Mouse (Mus musculus): ENCODE results near the gene Enpp1. TPM values are rescaled to one million over a fixed set of nuclear protein-coding genes. Genes with fewer than 3 reads are reported as not detected.

Enpp1 gene
- polyA plus RNA-seq, 1 experiment, result 2.4 TPM

DNA sequence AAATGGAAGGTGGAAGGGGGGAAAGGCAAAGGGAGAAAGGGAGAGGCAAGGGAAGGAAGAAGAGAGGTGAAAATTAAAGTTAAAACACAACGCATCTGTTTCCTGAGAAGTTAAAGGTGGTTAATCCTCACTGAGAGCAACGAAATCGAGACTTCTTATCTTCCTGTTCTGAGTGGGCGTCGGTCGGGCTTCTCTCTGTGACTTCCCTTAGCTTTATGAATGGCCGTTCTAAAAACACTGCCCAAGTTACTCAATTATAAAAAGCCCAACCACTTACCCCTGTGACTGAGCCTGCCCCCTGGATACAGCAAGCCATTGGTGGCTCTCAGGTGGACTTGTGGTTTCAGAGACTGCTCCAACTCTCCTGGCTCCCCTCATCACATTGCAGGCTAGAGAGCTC, 119.0 kb downstream of the Enpp1 start:
- TF ChIP-seq CTCF (IDR thresholded peaks at IDR 0.05; ENCODE audit: borderline replicate concordance, extremely low read depth, insufficient read depth, insufficient read length), result no peak
- no peak for TF ChIP-seq POLR2A (IDR thresholded peaks at IDR 0.05; ENCODE audit: borderline replicate concordance, extremely low read depth, insufficient read depth, insufficient read length, poor library complexity, severe bottlenecking)
- no peak for DNase-seq (ENCODE audit: low read depth)

DNA sequence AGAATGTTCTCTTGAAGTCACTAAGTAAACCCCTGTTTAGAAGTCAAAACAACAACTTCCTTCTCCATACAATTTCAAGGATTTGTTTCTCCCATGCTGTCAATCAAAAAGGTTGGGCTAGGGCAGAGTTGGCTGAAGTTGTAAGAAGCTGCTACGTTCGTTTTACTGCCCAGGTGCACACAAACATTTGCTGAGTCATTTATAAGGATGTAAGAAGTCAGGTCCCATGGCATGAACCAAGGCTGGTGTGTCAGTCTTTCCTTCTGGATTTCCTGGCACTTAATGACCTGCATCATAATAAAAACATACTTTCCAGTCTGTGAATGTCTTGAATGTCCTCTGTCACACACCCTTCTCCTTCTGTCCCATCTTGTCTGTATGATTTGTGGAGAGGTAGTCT, 119.6 kb downstream of the Enpp1 start:
- TF ChIP-seq POLR2A (IDR thresholded peaks at IDR 0.05; ENCODE audit: borderline replicate concordance, extremely low read depth, insufficient read depth, insufficient read length, poor library complexity, severe bottlenecking) (no peak), CTCF (IDR thresholded peaks at IDR 0.05; ENCODE audit: borderline replicate concordance, extremely low read depth, insufficient read depth, insufficient read length) (no peak)

DNA sequence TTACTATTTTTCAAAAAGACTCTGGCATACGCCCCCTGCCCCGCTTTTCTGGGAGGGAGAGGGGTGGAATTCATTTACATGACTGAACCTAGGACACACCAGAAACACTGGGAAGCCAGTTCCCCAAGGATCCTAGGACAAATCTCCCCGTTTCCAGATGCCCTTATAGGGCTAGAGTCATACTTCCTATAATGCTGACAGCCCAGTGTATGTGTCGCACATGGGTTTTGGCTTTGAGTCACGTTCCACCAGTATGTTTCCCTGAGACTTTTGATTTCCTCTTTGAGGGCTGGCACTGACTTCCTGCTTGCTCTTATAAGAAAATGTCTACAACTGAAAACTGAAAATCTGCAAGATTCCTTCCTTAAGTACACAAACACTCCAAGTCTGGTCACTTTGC, 120.2 kb downstream of the Enpp1 start:
- DNase-seq (ENCODE audit: low read depth), result no peak
- TF ChIP-seq POLR2A (IDR thresholded peaks at IDR 0.05; ENCODE audit: borderline replicate concordance, extremely low read depth, insufficient read depth, insufficient read length, poor library complexity, severe bottlenecking), result no peak
- no peak for TF ChIP-seq CTCF (IDR thresholded peaks at IDR 0.05; ENCODE audit: borderline replicate concordance, extremely low read depth, insufficient read depth, insufficient read length)

More for the DNA sequence above, 119.6 kb downstream of the Enpp1 start:
- DNase-seq (ENCODE audit: low read depth), result no peak

DNA sequence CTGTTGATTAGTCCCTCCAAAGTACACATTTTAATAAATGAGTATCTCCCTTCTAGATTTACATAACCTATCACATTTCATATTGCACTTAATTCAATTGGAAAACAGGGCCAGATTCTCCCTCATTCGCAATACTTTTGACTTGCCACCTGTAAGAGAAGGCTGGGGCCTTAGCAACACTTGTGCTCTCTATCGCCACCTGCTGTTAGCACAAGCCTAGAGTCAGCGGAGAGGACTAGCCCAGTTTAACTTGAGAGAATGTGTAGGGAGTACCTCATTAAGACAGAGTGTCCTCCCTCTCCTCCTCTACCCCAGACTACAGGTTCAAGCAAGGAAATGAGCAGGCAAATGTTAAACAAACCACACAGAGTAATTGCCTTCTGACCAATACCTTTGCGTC, 120.8 kb downstream of the Enpp1 start:
- DNase-seq (ENCODE audit: low read depth), result peak; percentile 88
- TF ChIP-seq POLR2A (IDR thresholded peaks at IDR 0.05; ENCODE audit: borderline replicate concordance, extremely low read depth, insufficient read depth, insufficient read length, poor library complexity, severe bottlenecking) (no peak), CTCF (IDR thresholded peaks at IDR 0.05; ENCODE audit: borderline replicate concordance, extremely low read depth, insufficient read depth, insufficient read length) (peak; percentile 86; the same call in 1 of the 2 replicates)

GRCm38 (mm10) chr10:24590546-24590945, 121.4 kb downstream of the Enpp1 start:
- TF ChIP-seq POLR2A (IDR thresholded peaks at IDR 0.05; ENCODE audit: borderline replicate concordance, extremely low read depth, insufficient read depth, insufficient read length, poor library complexity, severe bottlenecking), result no peak
- no peak for TF ChIP-seq CTCF (IDR thresholded peaks at IDR 0.05; ENCODE audit: borderline replicate concordance, extremely low read depth, insufficient read depth, insufficient read length)
- DNase-seq (ENCODE audit: low read depth), result no peak

DNA sequence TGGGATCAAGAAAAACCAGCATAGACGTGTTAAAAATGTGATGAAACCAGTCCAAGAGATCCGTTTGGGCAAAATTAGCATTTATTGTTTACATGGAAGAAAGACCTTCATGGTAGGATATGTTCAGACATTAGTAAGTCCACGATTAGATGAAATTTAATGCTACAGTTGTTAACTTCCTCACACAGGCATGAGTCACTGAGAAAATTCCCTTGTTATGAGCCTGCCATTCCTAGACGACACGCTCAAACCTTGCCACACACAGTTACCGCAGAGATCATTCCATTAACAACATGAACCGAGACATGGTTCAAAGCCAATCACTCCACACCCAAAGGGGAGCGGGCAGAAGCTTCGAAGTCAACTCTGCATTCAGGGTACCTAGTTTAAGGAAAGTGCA, 122.7 kb downstream of the Enpp1 start:
- TF ChIP-seq CTCF (IDR thresholded peaks at IDR 0.05; ENCODE audit: borderline replicate concordance, extremely low read depth, insufficient read depth, insufficient read length) (no peak), POLR2A (IDR thresholded peaks at IDR 0.05; ENCODE audit: borderline replicate concordance, extremely low read depth, insufficient read depth, insufficient read length, poor library complexity, severe bottlenecking) (no peak)
- DNase-seq (ENCODE audit: low read depth), result no peak

DNA sequence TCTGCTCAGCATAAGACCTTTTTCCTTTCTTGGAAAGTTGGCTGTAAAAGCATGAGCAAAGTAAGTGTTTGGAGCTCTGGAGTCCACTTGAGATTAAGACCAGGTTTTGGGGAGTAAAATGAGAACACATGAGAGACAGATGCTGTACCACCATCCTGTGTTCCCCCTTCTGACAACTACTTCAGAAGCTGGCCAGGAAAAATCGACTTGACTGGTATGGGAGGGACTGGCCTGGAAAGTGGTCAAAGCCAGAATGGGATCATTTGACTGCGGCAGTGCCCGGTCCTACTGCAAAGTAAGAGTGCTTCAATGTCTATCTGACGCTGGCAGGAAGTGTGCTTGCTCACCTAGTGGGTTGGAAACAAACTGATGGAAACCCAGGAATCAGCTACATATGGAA, 123.1 kb downstream of the Enpp1 start:
- TF ChIP-seq CTCF (IDR thresholded peaks at IDR 0.05; ENCODE audit: borderline replicate concordance, extremely low read depth, insufficient read depth, insufficient read length), result no peak
- no peak for DNase-seq (ENCODE audit: low read depth)

Other genes with a start within 250 kb of the Enpp1 start
- 8.7 and 11.7 TPM in 2 replicates for gene Ccn2, start 116.7 kb downstream of the Enpp1 start, polyA plus RNA-seq (2012; rRNA removed)
- 1.7 and 2.7 TPM in 2 replicates for gene Enpp3, start 130.7 kb upstream of the Enpp1 start, polyA plus RNA-seq (2012; rRNA removed)
- 51.8 and 56.1 TPM in 2 replicates for gene Med23, start 157.8 kb upstream of the Enpp1 start, polyA plus RNA-seq (2012; rRNA removed)
- gene Arg1, start 215.3 kb upstream of the Enpp1 start, polyA plus RNA-seq (2012; rRNA removed), result 0.62 and 0.63 TPM in 2 replicates

Measured in brain, embryonic 14.5 days (tissue).